Mouse (Mus musculus) ES-Bruce4 (cell line): ENCODE data around the gene Adamts4. TPM values are rescaled to one million over a fixed set of nuclear protein-coding genes. Genes with fewer than 3 reads are reported as not detected.
"Not testable (repeated sequence)": the region's sequence is repeated elsewhere in the genome, so short reads cannot be mapped to it uniquely, and the experiment has no call there.

Source experiments
- H3K27ac ChIP-seq: 2 replicates; pipeline ENCODE4 v1.5.1; 2012; ENCODE audit warnings: low read length, inconsistent platforms; ENCODE audit not compliant: insufficient read depth
- H3K27me3 ChIP-seq: 2 replicates; pipeline ENCODE4 v1.6.1; 2012; ENCODE audit warnings: mild to moderate bottlenecking, low read length, inconsistent platforms; ENCODE audit not compliant: control insufficient read depth, poor library complexity, insufficient read depth, severe bottlenecking
- H3K36me3 ChIP-seq: 2 replicates; pipeline ENCODE4 v1.6.1; 2012; ENCODE audit warnings: inconsistent platforms, mild to moderate bottlenecking, low read length, moderate library complexity; ENCODE audit not compliant: control insufficient read depth, poor library complexity, insufficient read depth, severe bottlenecking
- H3K4me1 ChIP-seq: one replicate; pipeline ENCODE4 v1.8.1; 2011; ENCODE audit warnings: low read length; ENCODE audit not compliant: control insufficient read depth, insufficient read depth
- H3K4me3 ChIP-seq: 2 replicates; pipeline ENCODE4 v1.5.1; 2011; ENCODE audit warnings: low read depth, mild to moderate bottlenecking, low read length
- H3K9ac ChIP-seq: 2 replicates; pipeline ENCODE4 v1.6.1; 2012; ENCODE audit warnings: low read depth, mild to moderate bottlenecking, inconsistent platforms; ENCODE audit not compliant: poor library complexity, severe bottlenecking
- H3K9me3 ChIP-seq: replicated peaks from 2 replicates; pipeline ENCODE4 v1.6.1; 2012; ENCODE audit warnings: mild to moderate bottlenecking, low read length, inconsistent platforms; ENCODE audit not compliant: control insufficient read depth, poor library complexity, insufficient read depth, severe bottlenecking
- CTCF ChIP-seq: IDR thresholded peaks from one replicate; pipeline ENCODE4 v1.8.1; 2011; ENCODE audit warnings: low read depth, low read length
- EP300 ChIP-seq: IDR thresholded peaks from 2 replicates; pipeline ENCODE4 v1.6.1; 2011; ENCODE audit warnings: low read depth, low read length; ENCODE audit not compliant: insufficient read depth
- POLR2A ChIP-seq: IDR thresholded peaks from one replicate; pipeline ENCODE4 v1.8.1; 2011; ENCODE audit warnings: low read length; ENCODE audit not compliant: insufficient read depth
- polyA plus RNA-seq: library from polyadenylated mRNA; stranded (reverse); fragments of >200 nt; gene quantifications from 2 replicates; pipeline ENCODE4 v1.2.4, GENCODE M21; 2011; ENCODE audit warnings: low read depth; ENCODE audit not compliant: missing spikeins, insufficient read depth, insufficient read length

Gene Adamts4
- polyA plus RNA-seq, 1 experiment = 3.5 TPM

GRCm38 (mm10) chr1:171298226-171298625 is 48.0 kb downstream of the Adamts4 start:
- Histone ChIP-seq H3K9me3 (no peaks in the 10 kb centered on the region), H3K27ac (no peak overlapping the region), H3K4me1 (peaks cover 9% of the 10 kb centered on the region), H3K9ac (no peak overlapping the region), H3K27me3 (no peaks in the 10 kb centered on the region), H3K4me3 (0 out of 2 replicates have a peak overlapping the region, but pooled peaks have one; percentile 15), H3K36me3 (no peaks in the 10 kb centered on the region)
- TF ChIP-seq EP300 (no peak), POLR2A (no peak), CTCF (no peak)

GRCm38 (mm10) chr1:171306157-171306556 is 55.9 kb downstream of the Adamts4 start:
- not testable (repeated sequence) for H3K27me3 ChIP-seq, H3K9ac ChIP-seq, H3K27ac ChIP-seq, H3K4me3 ChIP-seq, H3K9me3 ChIP-seq, H3K36me3 ChIP-seq, H3K4me1 ChIP-seq

GRCm38 (mm10) chr1:171309321-171309720 is 59.1 kb downstream of the Adamts4 start:
- H3K27ac ChIP-seq = no peak overlapping the region
- H3K9me3 ChIP-seq = no peaks in the 10 kb centered on the region
- no peak for TF ChIP-seq POLR2A
- no peaks in the 10 kb centered on the region for H3K27me3 ChIP-seq
- no peaks in the 10 kb centered on the region for H3K36me3 ChIP-seq
- H3K4me1 ChIP-seq = peaks cover 3% of the 10 kb centered on the region
- no peak overlapping the region for H3K9ac ChIP-seq
- no peak overlapping the region for H3K4me3 ChIP-seq

Other genes with a start within 250 kb of the Adamts4 start
- gene Fcgr4, start 231.5 kb upstream of the Adamts4 start, polyA plus RNA-seq = not detected in 2 replicates
- 0.78 and 0.87 TPM in 2 replicates for gene Fcgr3, start 185.5 kb upstream of the Adamts4 start, polyA plus RNA-seq
- 6.4 and 7.5 TPM in 2 replicates for gene Cfap126, start 136.5 kb upstream of the Adamts4 start, polyA plus RNA-seq
- gene Sdhc, start 99.8 kb upstream of the Adamts4 start, polyA plus RNA-seq = 273 and 285 TPM in 2 replicates
- 1.1 and 1.3 TPM in 2 replicates for gene Mpz, start 99.7 kb upstream of the Adamts4 start, polyA plus RNA-seq
- gene Pcp4l1, start 54.2 kb upstream of the Adamts4 start, polyA plus RNA-seq = 0.37 and 0.70 TPM in 2 replicates
- gene Nr1i3, start 36.5 kb upstream of the Adamts4 start, polyA plus RNA-seq = not detected in 2 replicates
- gene Tomm40l, start 27.9 kb upstream of the Adamts4 start, polyA plus RNA-seq = 18.3 and 25.1 TPM in 2 replicates
- gene Apoa2, start 25.4 kb upstream of the Adamts4 start, polyA plus RNA-seq = 18.0 and 19.1 TPM in 2 replicates
- gene Fcer1g, start 16.1 kb upstream of the Adamts4 start, polyA plus RNA-seq = 0.91 TPM in 1 of 2 replicates, not detected in the other
- gene Ndufs2, start 967 bp downstream of the Adamts4 start, polyA plus RNA-seq = 158 and 163 TPM in 2 replicates
- 59.7 and 64.8 TPM in 2 replicates for gene B4galt3, start 19.9 kb downstream of the Adamts4 start, polyA plus RNA-seq
- gene Ppox, start 30.8 kb downstream of the Adamts4 start, polyA plus RNA-seq = 23.8 and 25.2 TPM in 2 replicates
- gene Usp21, start 37.6 kb downstream of the Adamts4 start, polyA plus RNA-seq = 48.4 and 51.2 TPM in 2 replicates
- 59.8 and 66.0 TPM in 2 replicates for gene Ufc1, start 44.6 kb downstream of the Adamts4 start, polyA plus RNA-seq
- 45.2 and 49.8 TPM in 2 replicates for gene Dedd, start 78.7 kb downstream of the Adamts4 start, polyA plus RNA-seq
- 42.9 and 52.0 TPM in 2 replicates for gene Nit1, start 95.2 kb downstream of the Adamts4 start, polyA plus RNA-seq
- gene Pfdn2, start 95.2 kb downstream of the Adamts4 start, polyA plus RNA-seq = 177 and 182 TPM in 2 replicates
- 0.52 and 0.73 TPM in 2 replicates for gene Klhdc9, start 110.4 kb downstream of the Adamts4 start, polyA plus RNA-seq
- gene Nectin4, start 119.7 kb downstream of the Adamts4 start, polyA plus RNA-seq = 4.3 and 4.6 TPM in 2 replicates
- gene Arhgap30, start 138.5 kb downstream of the Adamts4 start, polyA plus RNA-seq = 0.78 and 1.1 TPM in 2 replicates
- 57.7 and 79.4 TPM in 2 replicates for gene Usf1, start 160.9 kb downstream of the Adamts4 start, polyA plus RNA-seq
- gene Tstd1, start 168.5 kb downstream of the Adamts4 start, polyA plus RNA-seq = 9.9 TPM in 2 replicates
- gene F11r, start 187.1 kb downstream of the Adamts4 start, polyA plus RNA-seq = 123 and 146 TPM in 2 replicates